Mouse (Mus musculus) urinary bladder, postnatal 36 days (tissue): ENCODE measurements at regions not wholly inside any gene's neighbourhood (a gene's known extent, or its start where the extent isn't known, plus 50 kb on each side); places are given as distances from the start of the nearest gene placed in this dataset.

Experiments used
- DNase-seq, 2 experiments: peaks; one replicate each; pipeline ENCODE4 v3.0.0; 2022; ENCODE audit warnings: low spot score in 2 of 2, mixed read lengths in 1 of 2

GRCm38 (mm10) chr1:51647955-51648354, 169.7 kb upstream of the Nabp1 start:
- peak in 1 of 2 experiments; percentile 52 for DNase-seq

GRCm38 (mm10) chr1:51644399-51644798, 166.2 kb upstream of the Nabp1 start:
- peak; percentile 60 to 75 for DNase-seq

- no peak for DNase-seq
Observed at GRCm38 (mm10) chr1:51643640-51644039, 165.4 kb upstream of the Nabp1 start.

- DNase-seq, result no peak
Observed at GRCm38 (mm10) chr1:51638519-51639302, 160.5 kb upstream of the Nabp1 start.

GRCm38 (mm10) chr1:51635881-51636515, 157.8 kb upstream of the Nabp1 start:
- no peak for DNase-seq

- no peak for DNase-seq
Observed at GRCm38 (mm10) chr1:51633795-51634194, 155.6 kb upstream of the Nabp1 start.

GRCm38 (mm10) chr1:51632851-51633250, 154.6 kb upstream of the Nabp1 start:
- DNase-seq, result no peak

- DNase-seq, result no peak
Observed at GRCm38 (mm10) chr1:51629848-51630247, 151.6 kb upstream of the Nabp1 start.

- no peak for DNase-seq
Observed at GRCm38 (mm10) chr1:51628137-51628793, 150.0 kb upstream of the Nabp1 start.

- DNase-seq, result no peak
Observed at GRCm38 (mm10) chr1:51626303-51626702, 148.1 kb upstream of the Nabp1 start.

- DNase-seq, result no peak
Observed at GRCm38 (mm10) chr1:51625079-51625478, 146.9 kb upstream of the Nabp1 start.

GRCm38 (mm10) chr1:51624551-51624950, 146.3 kb upstream of the Nabp1 start:
- no peak for DNase-seq

- no peak for DNase-seq
Observed at GRCm38 (mm10) chr1:51622986-51623385, 144.8 kb upstream of the Nabp1 start.

- no peak for DNase-seq
Observed at GRCm38 (mm10) chr1:51622181-51622862, 144.1 kb upstream of the Nabp1 start.

GRCm38 (mm10) chr1:51621062-51621461, 142.8 kb upstream of the Nabp1 start:
- DNase-seq, result no peak

GRCm38 (mm10) chr1:51617502-51618251, 139.5 kb upstream of the Nabp1 start:
- DNase-seq, result no peak

GRCm38 (mm10) chr1:51616091-51616490, 137.9 kb upstream of the Nabp1 start:
- DNase-seq, result no peak

- peak in 1 of 2 experiments; percentile 47 for DNase-seq
Observed at GRCm38 (mm10) chr1:51615523-51615922, 137.3 kb upstream of the Nabp1 start.

- DNase-seq, result no peak
Observed at GRCm38 (mm10) chr1:51614700-51615099, 136.5 kb upstream of the Nabp1 start.

GRCm38 (mm10) chr1:51609295-51609694, 131.1 kb upstream of the Nabp1 start:
- DNase-seq, result no peak

GRCm38 (mm10) chr1:51607437-51607855, 129.2 kb upstream of the Nabp1 start:
- DNase-seq, result no peak
